1 mouse cellular context compared by ENCODE assay signal in genomic region chr1:161254361-161254760, GRCm38 (mm10).
TF ChIP-seq lines count a peak whose summit lies in the region.

No protein-coding gene starts in this region.

TF ChIP-seq in MEL, 35 proteins besides CTCF, POLR2A, EP300 and RAD21 (continued from another document):
- TF ChIP-seq SMC3 (IDR thresholded peaks at IDR 0.05; ENCODE audit: low read depth, low read length) (no peak), MAFK (IDR thresholded peaks at IDR 0.05; ENCODE audit: borderline replicate concordance, low read depth, low read length) (peak; percentile 91), ETS1 (IDR thresholded peaks at IDR 0.05; ENCODE audit: low read depth, low read length) (peak; percentile 65), MYC (IDR thresholded peaks at IDR 0.05; ENCODE audit: low read depth, low read length) (peak; percentile 76; the same call in 1 of the 2 replicates), TAL1 (IDR thresholded peaks at IDR 0.05; ENCODE audit: low read length) (no peak), MEF2A (IDR thresholded peaks at IDR 0.05; ENCODE audit: extremely low read depth, insufficient replicate concordance, low read depth, low read length, poor library complexity, severe bottlenecking) (no peak), MXI1 (IDR thresholded peaks at IDR 0.05; ENCODE audit: low read depth, low read length) (0 out of 2 replicates have a peak, but pooled peaks have one; percentile 45), GABPA (IDR thresholded peaks at IDR 0.05; ENCODE audit: low read depth, low read length) (peak; percentile 87)
TF ChIP-seq in MEL: peak in this region for 7.
